Mouse (Mus musculus) CH12.LX (cell line): ENCODE measurements around the gene Gm28729.

Experiments
- CTCF ChIP-seq, 2 experiments: IDR thresholded peaks in 1 of 2; conservative IDR thresholded peaks in 1 of 2; 2 replicates each; pipeline ENCODE4 v1.5.1; 2011 to 2012; ENCODE audit warnings: low read depth in 2 of 2, low read length in 2 of 2, improper control_type of control experiment in 1 of 2, inconsistent platforms in 1 of 2, mild to moderate bottlenecking in 1 of 2, moderate library complexity in 1 of 2
- JUN ChIP-seq: IDR thresholded peaks from 2 replicates; pipeline ENCODE4 v1.6.1; 2011; ENCODE audit warnings: low read depth, mild to moderate bottlenecking, low read length, improper control_type of control experiment, moderate library complexity; ENCODE audit not compliant: insufficient read depth
- MXI1 ChIP-seq: IDR thresholded peaks from 2 replicates; pipeline ENCODE4 v1.6.1; 2011; ENCODE audit warnings: mild to moderate bottlenecking, low read depth, low read length, improper control_type of control experiment
- POLR2A ChIP-seq: IDR thresholded peaks from 2 replicates; pipeline ENCODE4 v1.6.1; 2011; ENCODE audit warnings: low read depth, mild to moderate bottlenecking, improper control_type of control experiment, low read length
- ZC3H11A ChIP-seq: IDR thresholded peaks from 2 replicates; pipeline ENCODE4 v1.6.1; 2012; ENCODE audit warnings: low read depth, mild to moderate bottlenecking, inconsistent platforms, low read length, improper control_type of control experiment

GRCm38 (mm10) chr9:96460117-96460865 is 64.8 kb downstream of the Gm28729 start:
- no peak for TF ChIP-seq ZC3H11A
- no peak for TF ChIP-seq POLR2A
- TF ChIP-seq MXI1, result no peak
- TF ChIP-seq CTCF (conservative IDR thresholded peaks at IDR 0.05 in 1 of 2, IDR thresholded peaks at IDR 0.05 in 1 of 2; ENCODE audit: low read depth in 2 of 2, low read length in 2 of 2), result no peak
- TF ChIP-seq JUN, result no peak
